Mouse (Mus musculus) heart, postnatal 25 days (tissue): ENCODE measurements around the gene Mbd5. TPM values are rescaled to one million over a fixed set of nuclear protein-coding genes. Genes with fewer than 3 reads are reported as not detected.

ENCODE experiments used
- DNase-seq: peaks from one replicate; pipeline ENCODE4 v3.0.0; 2022; ENCODE audit warnings: low spot score
- intact Hi-C: fragments of 180-260 bp; cut with DNase I; formaldehyde crosslinking; loops from one replicate; pipeline ENCODE4 v1.15.1; 2025
- total RNA-seq, 2 experiments: library from RNA; stranded (reverse); gene quantifications; 2 replicates each; pipeline ENCODE4 v1.2.3; 2021

The Mbd5 gene
- total RNA-seq, 2 experiments from 2014 or later: 32.1 to 33.1 TPM

- peak; percentile 49 for DNase-seq
- intact Hi-C loops: loop anchor here (1.0 to 2.0 kb wide), 2 partner anchors 400 to 404 kb away; no protein-coding TSS in a partner anchor
Observed at GRCm38 (mm10) chr2:49312629-49313447, 363.5 kb downstream of the Mbd5 start.

- intact Hi-C loops: no loop called here
- DNase-seq: no peak
Observed at GRCm38 (mm10) chr2:49333594-49333993, 384.3 kb downstream of the Mbd5 start.

- no peak for DNase-seq
- intact Hi-C loops: no loop called here
Observed at GRCm38 (mm10) chr2:49335267-49335666, 386.0 kb downstream of the Mbd5 start.

GRCm38 (mm10) chr2:49344287-49344686 is 395.0 kb downstream of the Mbd5 start:
- intact Hi-C loops: no loop called here
- no peak for DNase-seq

GRCm38 (mm10) chr2:49345786-49346185 is 396.5 kb downstream of the Mbd5 start:
- DNase-seq: no peak
- intact Hi-C loops: no loop called here

- peak; percentile 49 for DNase-seq
- intact Hi-C loops: loop anchor here (10.0 kb wide), 1 partner anchor 155 kb away; no protein-coding TSS in a partner anchor
Observed at GRCm38 (mm10) chr2:49349813-49350212, 400.5 kb downstream of the Mbd5 start.

- intact Hi-C loops: loop anchor here (10.0 kb wide), 1 partner anchor 154 kb away; no protein-coding TSS in a partner anchor
- no peak for DNase-seq
Observed at GRCm38 (mm10) chr2:49350852-49351251, 401.5 kb downstream of the Mbd5 start.

- intact Hi-C loops: loop anchor here (10.0 kb wide), 1 partner anchor 151 kb away; no protein-coding TSS in a partner anchor
Observed at GRCm38 (mm10) chr2:49354066-49354465, 404.8 kb downstream of the Mbd5 start.

GRCm38 (mm10) chr2:49355867-49356266 is 406.6 kb downstream of the Mbd5 start:
- intact Hi-C loops: loop anchor here (10.0 kb wide), 1 partner anchor 149 kb away; no protein-coding TSS in a partner anchor
- no peak for DNase-seq

More at GRCm38 (mm10) chr2:49354066-49354465, 404.8 kb downstream of the Mbd5 start:
- no peak for DNase-seq

GRCm38 (mm10) chr2:49358128-49358814 is 409.0 kb downstream of the Mbd5 start:
- intact Hi-C loops: loop anchor here (2.0 to 10.0 kb wide), 4 partner anchors 69 to 377 kb away; no protein-coding TSS in a partner anchor
- DNase-seq: no peak

- no peak for DNase-seq
- intact Hi-C loops: loop anchor here (2.0 to 10.0 kb wide), 4 partner anchors 68 to 376 kb away; no protein-coding TSS in a partner anchor
Observed at GRCm38 (mm10) chr2:49358839-49359520, 409.7 kb downstream of the Mbd5 start.

- intact Hi-C loops: loop anchor here (2.0 to 10.0 kb wide), 4 partner anchors 67 to 375 kb away; no protein-coding TSS in a partner anchor
- no peak for DNase-seq
Observed at GRCm38 (mm10) chr2:49359706-49360105, 410.4 kb downstream of the Mbd5 start.

GRCm38 (mm10) chr2:49364546-49364945 is 415.2 kb downstream of the Mbd5 start:
- no peak for DNase-seq
- intact Hi-C loops: no loop called here

GRCm38 (mm10) chr2:49366878-49367545 is 417.7 kb downstream of the Mbd5 start:
- intact Hi-C loops: no loop called here
- no peak for DNase-seq

- no peak for DNase-seq
- intact Hi-C loops: no loop called here
Observed at GRCm38 (mm10) chr2:49367546-49367917, 418.2 kb downstream of the Mbd5 start.

GRCm38 (mm10) chr2:49371632-49372031 is 422.3 kb downstream of the Mbd5 start:
- no peak for DNase-seq
- intact Hi-C loops: no loop called here

GRCm38 (mm10) chr2:49372586-49372985 is 423.3 kb downstream of the Mbd5 start:
- intact Hi-C loops: no loop called here
- no peak for DNase-seq
